Mouse (Mus musculus): ENCODE results near the gene Trim3. TPM values are rescaled to one million over a fixed set of nuclear protein-coding genes. Genes with fewer than 3 reads are reported as not detected.

Trim3 gene
- polyA plus RNA-seq (2015; fragmentation: Nextera tagmentation; extraction: Ambion mirVana), result 29.4 and 29.7 TPM in 2 replicates

DNA sequence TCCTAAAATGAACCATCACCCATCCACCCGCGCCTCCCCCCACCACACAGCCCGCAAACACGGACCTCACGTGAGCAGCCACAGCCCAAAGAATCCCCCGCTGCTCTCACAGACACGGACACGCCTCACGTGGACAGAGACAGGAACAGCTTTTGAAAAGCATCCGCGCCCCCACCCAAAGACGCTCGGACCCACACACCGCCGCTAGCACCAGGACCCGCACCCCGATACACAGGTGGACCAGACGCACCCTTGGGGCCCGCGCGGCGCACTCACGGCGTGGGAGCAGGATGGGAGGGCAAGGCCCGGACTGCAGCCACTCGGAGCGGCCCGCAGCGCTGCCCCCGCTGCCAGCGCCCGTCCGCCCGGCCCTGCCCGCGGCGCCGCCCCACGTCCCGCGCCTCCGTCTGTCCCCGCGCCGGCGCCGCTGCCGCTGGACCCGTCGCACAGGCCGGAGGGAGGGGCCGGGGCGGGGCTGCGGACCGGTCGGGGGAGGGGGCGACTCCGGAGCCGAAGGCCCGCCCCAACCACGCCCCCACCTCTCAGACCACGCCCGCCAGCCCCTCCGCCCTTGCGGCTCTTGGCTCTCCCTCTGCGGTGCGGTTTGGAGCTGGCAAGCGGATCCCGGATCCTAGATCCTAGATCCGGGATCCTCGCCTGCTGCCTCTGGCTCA lies at the start of gene Trim3:
Gene Trim3 (minus strand): TSS at position 445 of the 674 bp plus-strand sequence.
- under 1% methylated on average over 69 of the region's 71 CpGs for WGBS
- Histone ChIP-seq H3K4me1 (ENCODE audit: control insufficient read depth, insufficient read depth, low read length) (peaks cover 11% of the 10 kb centered on the region), H3K27me3 (ENCODE audit: control insufficient read depth, insufficient read depth, low read length) (no peaks in the 10 kb centered on the region), H3K36me3 (ENCODE audit: control insufficient read depth, insufficient read depth, low read length) (no peaks in the 10 kb centered on the region), H3K4me2 (ENCODE audit: low read depth, low read length) (peak within 1 kb of the TSS; percentile 65), H3K4me3 (replicated peaks; ENCODE audit: low read length) (peak within 1 kb of the TSS; percentile 82), H3K27ac (ENCODE audit: low read length) (peak within 1 kb of the TSS; percentile 60; the same call in 1 of the 2 replicates), H3K9ac (ENCODE audit: low read length) (peak within 1 kb of the TSS; percentile 89), H3K9me3 (replicated peaks; ENCODE audit: control insufficient read depth, low read length) (no peaks in the 10 kb centered on the region)
- ATAC-seq (ENCODE audit: insufficient read depth, low FRiP score), result peak; percentile 95

DNA sequence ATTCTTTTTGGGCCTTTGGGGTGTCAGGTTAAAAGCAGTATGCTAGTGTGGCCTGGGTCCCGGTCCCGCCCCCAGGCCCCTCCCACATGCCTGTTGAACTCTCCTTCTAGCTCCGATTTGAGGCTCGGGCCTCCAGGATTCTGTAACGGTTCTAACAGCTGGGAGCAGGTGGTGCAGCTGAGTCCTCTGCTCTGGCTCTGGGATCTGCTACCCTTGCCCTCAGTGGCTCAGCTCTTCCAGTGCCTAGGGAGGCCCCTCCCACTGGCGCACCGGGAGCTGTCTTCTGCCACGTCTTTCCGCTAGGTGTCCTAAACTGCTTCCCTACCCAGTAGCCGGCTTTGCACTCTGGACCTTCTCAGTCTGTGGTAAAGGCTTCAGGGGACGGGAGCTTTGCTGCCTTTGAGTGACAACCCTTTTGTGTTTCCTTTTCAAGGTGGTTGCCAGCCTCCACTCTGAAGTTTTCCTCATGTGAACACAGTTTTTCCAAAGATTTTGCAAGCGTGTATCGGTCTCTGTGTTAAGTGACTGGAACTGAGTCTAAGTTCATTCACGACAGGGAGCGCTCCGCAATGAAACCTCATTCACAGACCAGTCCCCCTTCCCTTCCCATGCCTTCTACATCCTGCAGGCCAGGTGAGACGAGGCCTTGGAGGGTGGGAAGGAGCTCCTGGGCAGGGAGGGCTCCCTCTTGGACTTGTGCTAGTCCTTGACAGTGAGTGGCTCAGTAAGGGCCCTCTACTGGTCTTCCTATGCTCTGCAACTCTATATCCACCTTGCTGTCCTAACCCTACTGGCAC lies 17.5 kb upstream of the Trim3 start, which contains the start of gene Dnhd1:
Gene Dnhd1 (plus strand): TSS at position 189 of the 797 bp plus-strand sequence.
- H3K9ac ChIP-seq (ENCODE audit: low read length), result peak within 1 kb of the TSS; percentile 64
- peak within 1 kb of the TSS; percentile 82 for H3K4me2 ChIP-seq (ENCODE audit: low read depth, low read length)
- H3K9me3 ChIP-seq (replicated peaks; ENCODE audit: control insufficient read depth, low read length), result no peaks in the 10 kb centered on the region
- peak within 1 kb of the TSS; percentile 38 for H3K4me3 ChIP-seq (replicated peaks; ENCODE audit: low read length)
- WGBS, result 2% methylated on average over 17 of the region's 17 CpGs
- peak within 1 kb of the TSS; percentile 53; the same call in 1 of the 2 replicates for H3K27ac ChIP-seq (ENCODE audit: low read length)
- peak; percentile 93 for ATAC-seq (ENCODE audit: insufficient read depth, low FRiP score)
- no peaks in the 10 kb centered on the region for H3K27me3 ChIP-seq (ENCODE audit: control insufficient read depth, insufficient read depth, low read length)
- H3K4me1 ChIP-seq (ENCODE audit: control insufficient read depth, insufficient read depth, low read length), result peaks cover 4% of the 10 kb centered on the region; the same call in 1 of the 2 replicates
- H3K36me3 ChIP-seq (ENCODE audit: control insufficient read depth, insufficient read depth, low read length), result no peaks in the 10 kb centered on the region

DNA sequence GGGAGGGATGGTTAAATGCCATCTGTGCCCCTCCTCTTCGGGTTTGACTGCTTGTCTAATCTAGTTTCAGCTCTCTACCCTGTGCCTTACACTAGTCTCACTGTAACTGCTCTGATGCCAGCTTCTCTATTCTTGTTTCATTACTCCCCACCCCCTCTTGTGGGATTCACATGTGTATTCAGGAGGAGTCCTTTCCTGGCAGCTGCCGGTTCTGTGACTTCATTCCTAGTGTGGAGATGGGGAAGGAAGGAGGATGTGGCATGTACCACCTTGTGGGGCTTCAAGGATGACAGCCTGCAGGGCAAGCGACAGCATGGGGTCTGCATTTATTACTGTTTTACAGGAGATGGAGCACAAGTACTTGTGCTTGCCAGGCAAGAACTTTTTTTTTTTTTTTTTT lies 8.6 kb upstream of the Trim3 start:
- peak overlapping the region; percentile 28; the same call in 1 of the 2 replicates for H3K27ac ChIP-seq (ENCODE audit: low read length)

DNA sequence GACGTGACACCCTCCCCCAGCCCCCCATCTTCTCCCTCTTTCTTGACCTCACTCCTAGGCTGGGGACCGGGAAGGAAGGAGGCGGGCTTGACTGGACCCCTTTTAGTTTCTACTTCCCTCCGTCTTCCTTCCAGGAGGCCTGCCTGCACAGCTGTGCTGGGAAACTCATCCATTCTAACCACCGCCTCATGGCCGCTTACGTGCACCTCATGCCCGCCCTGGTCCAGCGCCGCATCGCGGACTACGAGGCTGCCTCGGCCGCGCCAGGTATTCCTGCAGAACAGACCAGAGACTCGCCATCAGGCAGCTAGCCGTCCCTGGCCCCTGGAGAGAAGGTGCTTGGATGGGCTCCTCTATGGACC lies 7.5 kb upstream of the Trim3 start:
- H3K36me3 ChIP-seq (ENCODE audit: control insufficient read depth, insufficient read depth, low read length), result no peaks in the 10 kb centered on the region
- peaks cover 16% of the 10 kb centered on the region for H3K4me1 ChIP-seq (ENCODE audit: control insufficient read depth, insufficient read depth, low read length)
- H3K4me2 ChIP-seq (ENCODE audit: low read depth, low read length), result peak overlapping the region; percentile 87
- ATAC-seq (ENCODE audit: insufficient read depth, low FRiP score), result no peak; the same call in 1 of the 2 replicates
- peak overlapping the region; percentile 84 for H3K4me3 ChIP-seq (replicated peaks; ENCODE audit: low read length)
- H3K27me3 ChIP-seq (ENCODE audit: control insufficient read depth, insufficient read depth, low read length), result no peaks in the 10 kb centered on the region
- H3K9ac ChIP-seq (ENCODE audit: low read length), result peak overlapping the region; percentile 77
- WGBS, result 0% methylated on average over 18 of the region's 18 CpGs
- H3K27ac ChIP-seq (ENCODE audit: low read length), result peak overlapping the region; percentile 90
- no peaks in the 10 kb centered on the region for H3K9me3 ChIP-seq (replicated peaks; ENCODE audit: control insufficient read depth, low read length)

More for the DNA sequence above, 8.6 kb upstream of the Trim3 start:
- ATAC-seq (ENCODE audit: insufficient read depth, low FRiP score), result no peak
- Histone ChIP-seq H3K4me3 (replicated peaks; ENCODE audit: low read length) (no peak overlapping the region), H3K9me3 (replicated peaks; ENCODE audit: control insufficient read depth, low read length) (no peaks in the 10 kb centered on the region), H3K4me1 (ENCODE audit: control insufficient read depth, insufficient read depth, low read length) (peaks cover 16% of the 10 kb centered on the region), H3K4me2 (ENCODE audit: low read depth, low read length) (no peak overlapping the region; the same call in 1 of the 2 replicates), H3K27me3 (ENCODE audit: control insufficient read depth, insufficient read depth, low read length) (no peaks in the 10 kb centered on the region), H3K36me3 (ENCODE audit: control insufficient read depth, insufficient read depth, low read length) (no peaks in the 10 kb centered on the region), H3K9ac (ENCODE audit: low read length) (0 out of 2 replicates have a peak overlapping the region, but pooled peaks have one; percentile 9)
- 73% methylated on average over 3 of the region's 3 CpGs for WGBS

DNA sequence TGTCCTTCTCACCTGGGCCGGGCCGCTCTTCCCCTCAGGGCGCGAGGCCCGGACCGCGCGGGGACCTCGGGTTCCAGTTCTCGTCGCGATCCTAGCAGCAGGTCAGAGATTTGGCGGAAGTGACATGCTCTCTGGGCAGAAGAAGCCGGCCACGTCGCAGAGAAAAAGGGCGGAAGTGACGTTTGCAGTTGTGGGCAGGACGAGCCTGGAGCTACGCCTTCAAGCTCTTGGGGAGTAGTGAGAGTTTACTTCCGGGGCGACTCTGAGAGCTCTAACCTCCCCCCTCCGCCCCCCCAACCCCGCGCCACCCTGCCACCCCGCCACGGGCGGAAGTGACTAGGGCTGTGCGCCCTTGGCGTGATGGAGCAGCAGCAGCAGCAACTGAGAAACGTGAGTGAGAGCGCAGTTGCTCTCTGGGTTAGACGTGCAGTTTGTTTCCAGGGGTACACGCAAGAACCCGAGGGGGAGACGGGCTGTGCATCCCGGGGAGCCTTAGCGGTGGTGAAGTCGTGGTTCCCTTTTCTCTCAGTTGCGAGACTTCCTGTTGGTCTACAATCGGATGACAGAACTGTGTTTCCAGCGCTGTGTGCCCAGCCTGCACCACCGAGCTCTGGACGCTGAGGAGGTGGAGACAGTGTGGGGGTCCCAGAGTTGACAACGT lies 7.0 kb upstream of the Trim3 start, which contains the start of the genes Arfip2 and Gm45799:
Gene Arfip2 (minus strand): TSS at position 184 of the 661 bp plus-strand sequence.
Gene Gm45799 (plus strand): TSS at position 320 of the 661 bp plus-strand sequence.
- peak within 1 kb of the TSS; percentile 90 for H3K27ac ChIP-seq (ENCODE audit: low read length)
- ATAC-seq (ENCODE audit: insufficient read depth, low FRiP score), result peak; percentile 98
- H3K27me3 ChIP-seq (ENCODE audit: control insufficient read depth, insufficient read depth, low read length), result no peaks in the 10 kb centered on the region
- peak within 1 kb of the TSS; percentile 84 for H3K4me3 ChIP-seq (replicated peaks; ENCODE audit: low read length)
- peaks cover 16% of the 10 kb centered on the region for H3K4me1 ChIP-seq (ENCODE audit: control insufficient read depth, insufficient read depth, low read length)
- no peaks in the 10 kb centered on the region for H3K36me3 ChIP-seq (ENCODE audit: control insufficient read depth, insufficient read depth, low read length)
- no peaks in the 10 kb centered on the region for H3K9me3 ChIP-seq (replicated peaks; ENCODE audit: control insufficient read depth, low read length)
- WGBS, result under 1% methylated on average over 45 of the region's 45 CpGs
- H3K4me2 ChIP-seq (ENCODE audit: low read depth, low read length), result peak within 1 kb of the TSS; percentile 87
- peak within 1 kb of the TSS; percentile 91 for H3K9ac ChIP-seq (ENCODE audit: low read length)

DNA sequence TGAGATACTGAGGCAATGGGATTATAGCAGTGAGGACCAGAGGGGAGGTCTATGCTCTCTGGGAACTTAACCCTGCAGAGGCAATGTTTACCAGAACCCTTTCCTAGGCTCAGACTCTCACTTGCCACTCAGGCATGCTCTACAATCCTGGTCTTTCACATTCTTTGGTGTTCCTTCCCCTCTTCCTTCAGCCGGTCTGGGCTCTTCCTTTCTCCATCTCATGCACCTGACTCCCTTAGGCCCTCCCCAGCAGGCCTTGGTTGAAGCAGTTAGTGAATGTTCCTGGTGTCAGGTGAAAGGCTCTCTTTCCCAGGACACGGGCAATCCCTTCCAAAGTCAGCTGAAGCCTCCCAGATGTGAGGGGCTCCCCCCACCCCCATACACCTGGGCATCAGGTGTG lies 6.4 kb upstream of the Trim3 start, which contains the start of gene Timm10b:
Gene Timm10b (plus strand): TSS at position 301 of the 400 bp plus-strand sequence.
- no peaks in the 10 kb centered on the region for H3K36me3 ChIP-seq (ENCODE audit: control insufficient read depth, insufficient read depth, low read length)
- ATAC-seq (ENCODE audit: insufficient read depth, low FRiP score), result peak; percentile 4
- 0% methylated on average over 2 of the region's 2 CpGs for WGBS
- peak within 1 kb of the TSS; percentile 87 for H3K4me2 ChIP-seq (ENCODE audit: low read depth, low read length)
- no peaks in the 10 kb centered on the region for H3K9me3 ChIP-seq (replicated peaks; ENCODE audit: control insufficient read depth, low read length)
- peak within 1 kb of the TSS; percentile 90 for H3K27ac ChIP-seq (ENCODE audit: low read length)
- peak within 1 kb of the TSS; percentile 84 for H3K4me3 ChIP-seq (replicated peaks; ENCODE audit: low read length)
- peak within 1 kb of the TSS; percentile 91 for H3K9ac ChIP-seq (ENCODE audit: low read length)
- peaks cover 16% of the 10 kb centered on the region for H3K4me1 ChIP-seq (ENCODE audit: control insufficient read depth, insufficient read depth, low read length)
- H3K27me3 ChIP-seq (ENCODE audit: control insufficient read depth, insufficient read depth, low read length), result no peaks in the 10 kb centered on the region

DNA sequence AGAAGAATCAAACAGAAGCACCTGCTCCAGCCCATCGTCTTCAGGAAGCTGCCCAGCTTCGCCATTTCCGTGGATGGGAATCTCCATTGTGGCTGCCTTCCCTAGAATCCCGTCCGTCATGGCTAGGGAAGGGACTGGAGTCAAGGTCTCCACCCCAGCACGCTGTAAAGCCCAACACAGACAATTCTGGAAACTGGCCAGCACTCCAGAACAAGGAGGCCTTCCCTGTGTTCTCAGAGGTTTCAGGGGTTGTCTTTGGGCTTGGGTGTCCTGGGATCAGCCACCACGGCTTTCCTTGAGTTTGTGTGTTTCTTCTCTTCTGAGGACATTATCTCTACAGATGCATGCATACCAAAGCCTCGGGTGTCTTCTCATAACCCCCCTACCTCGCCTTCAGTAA lies 5.9 kb upstream of the Trim3 start:
- peak overlapping the region; percentile 87 for H3K4me2 ChIP-seq (ENCODE audit: low read depth, low read length)
- H3K27ac ChIP-seq (ENCODE audit: low read length), result 0 out of 2 replicates have a peak overlapping the region, but pooled peaks have one; percentile 42
- peaks cover 16% of the 10 kb centered on the region for H3K4me1 ChIP-seq (ENCODE audit: control insufficient read depth, insufficient read depth, low read length)
- peak overlapping the region; percentile 84 for H3K4me3 ChIP-seq (replicated peaks; ENCODE audit: low read length)
- peak overlapping the region; percentile 91 for H3K9ac ChIP-seq (ENCODE audit: low read length)
- H3K9me3 ChIP-seq (replicated peaks; ENCODE audit: control insufficient read depth, low read length), result no peaks in the 10 kb centered on the region
- ATAC-seq (ENCODE audit: insufficient read depth, low FRiP score), result no peak
- WGBS, result 65% methylated on average over 9 of the region's 9 CpGs
- no peaks in the 10 kb centered on the region for H3K36me3 ChIP-seq (ENCODE audit: control insufficient read depth, insufficient read depth, low read length)
- H3K27me3 ChIP-seq (ENCODE audit: control insufficient read depth, insufficient read depth, low read length), result no peaks in the 10 kb centered on the region

DNA sequence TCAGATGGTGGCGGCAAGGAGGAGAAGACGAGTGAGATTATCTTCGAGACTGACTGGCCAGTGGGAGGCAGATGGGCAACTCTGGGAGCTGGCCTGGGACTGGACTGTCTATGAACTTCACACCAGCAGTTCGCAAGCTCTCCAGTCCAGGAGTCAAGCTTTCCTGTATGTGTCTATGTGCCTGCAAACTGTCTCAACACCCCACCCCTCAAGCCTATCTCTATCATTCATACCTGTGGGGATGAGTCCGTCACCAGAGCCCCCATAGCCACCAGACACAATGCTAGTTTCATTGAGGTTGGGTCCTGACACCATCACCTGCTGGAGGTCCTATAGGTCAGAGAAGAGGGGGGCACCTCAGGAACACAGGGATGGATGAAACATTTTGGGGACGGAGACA lies 5.4 kb upstream of the Trim3 start:
- no peak for ATAC-seq (ENCODE audit: insufficient read depth, low FRiP score)
- Histone ChIP-seq H3K27ac (ENCODE audit: low read length) (no peak overlapping the region), H3K4me1 (ENCODE audit: control insufficient read depth, insufficient read depth, low read length) (peaks cover 16% of the 10 kb centered on the region), H3K36me3 (ENCODE audit: control insufficient read depth, insufficient read depth, low read length) (no peaks in the 10 kb centered on the region), H3K9me3 (replicated peaks; ENCODE audit: control insufficient read depth, low read length) (no peaks in the 10 kb centered on the region), H3K4me2 (ENCODE audit: low read depth, low read length) (no peak overlapping the region), H3K27me3 (ENCODE audit: control insufficient read depth, insufficient read depth, low read length) (no peaks in the 10 kb centered on the region), H3K4me3 (replicated peaks; ENCODE audit: low read length) (no peak overlapping the region), H3K9ac (ENCODE audit: low read length) (no peak overlapping the region)
- 95% methylated on average over 6 of the region's 6 CpGs for WGBS
